Mouse (Mus musculus) E14TG2a.4 (cell line): ENCODE measurements around the gene Lrrn3.

ENCODE experiments used
- H3K27me3 ChIP-seq: 2 replicates; pipeline ENCODE4 v1.6.1; 2014; ENCODE audit warnings: low read length, control low read depth; ENCODE audit not compliant: insufficient read depth
- H3K36me3 ChIP-seq: 2 replicates; pipeline ENCODE4 v1.6.1; 2014; ENCODE audit warnings: low read length, control low read depth; ENCODE audit not compliant: insufficient read depth
- H3K4me1 ChIP-seq: replicated peaks from 2 replicates; pipeline ENCODE4 v1.6.1; 2014; ENCODE audit warnings: low read depth, low read length, control low read depth
- H3K4me3 ChIP-seq: replicated peaks from 2 replicates; pipeline ENCODE4 v1.5.1; 2014; ENCODE audit warnings: mild to moderate bottlenecking, low read length
- H3K9me3 ChIP-seq: 2 replicates; pipeline ENCODE4 v1.6.1; 2014; ENCODE audit warnings: low read length, control low read depth
- CTCF ChIP-seq: conservative IDR thresholded peaks from 2 replicates; pipeline ENCODE4 v1.5.1; 2014; ENCODE audit warnings: low read length
- NANOG ChIP-seq: IDR thresholded peaks from 2 replicates; pipeline ENCODE4 v1.6.1; 2014; ENCODE audit warnings: borderline replicate concordance, low read length, mixed read lengths
- POU5F1 ChIP-seq: IDR thresholded peaks from 2 replicates; pipeline ENCODE4 v1.6.1; 2014; ENCODE audit warnings: low read length, borderline replicate concordance

Lrrn3 gene

DNA sequence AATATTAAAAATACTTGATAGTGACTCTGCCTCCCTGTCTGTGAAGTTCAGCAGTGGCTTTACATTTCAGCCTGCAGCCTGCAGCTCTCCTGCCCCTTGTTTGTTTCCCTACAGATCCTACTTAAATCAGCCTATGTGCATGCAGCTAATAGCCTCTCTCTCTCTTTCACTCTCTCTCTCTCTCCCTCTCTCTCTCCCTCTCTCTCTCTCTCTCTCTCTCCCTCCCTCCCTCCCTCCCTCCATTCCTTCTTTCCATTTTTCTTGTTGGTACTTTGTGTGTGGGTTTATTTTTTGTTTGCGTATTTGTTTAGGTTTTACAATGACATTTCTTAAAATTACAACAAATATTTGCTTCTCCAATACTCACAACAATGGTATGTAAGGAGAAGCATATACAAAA lies at the start of gene Lrrn3:
Gene Lrrn3, minus strand, starts transcription at position 101 of the 400 bp plus-strand sequence.
- peaks cover 19% of the 10 kb centered on the region for H3K4me1 ChIP-seq

DNA sequence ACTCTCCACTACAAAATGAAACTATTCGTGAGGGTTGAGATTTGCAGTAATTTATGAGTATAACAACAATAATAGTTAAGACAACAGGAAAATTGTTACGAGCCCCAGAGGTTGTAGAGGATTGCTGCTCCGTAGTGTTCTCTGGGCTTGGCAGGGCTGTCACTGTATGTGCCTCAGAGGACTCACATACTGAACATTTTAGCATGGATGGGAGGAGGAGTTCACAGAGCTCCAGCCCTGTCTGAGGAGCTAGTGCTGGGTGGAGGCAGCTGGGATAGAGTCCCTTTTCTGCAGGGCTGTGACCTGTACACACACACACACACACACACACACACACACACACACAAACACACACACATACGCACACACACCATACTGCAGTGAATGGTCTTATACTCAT lies 42.2 kb upstream of the Lrrn3 start:
- H3K4me1 ChIP-seq = no peaks in the 10 kb centered on the region
- H3K4me3 ChIP-seq = no peak overlapping the region
- no peaks in the 10 kb centered on the region for H3K27me3 ChIP-seq
- H3K36me3 ChIP-seq = no peaks in the 10 kb centered on the region
- no peaks in the 10 kb centered on the region for H3K9me3 ChIP-seq
- TF ChIP-seq CTCF (no peak), POU5F1 (no peak), NANOG (no peak)

More for the DNA sequence above, at the start of gene Lrrn3:
- TF ChIP-seq NANOG = no peak
- no peak for TF ChIP-seq CTCF
- no peak for TF ChIP-seq POU5F1
- Histone ChIP-seq H3K9me3 (no peaks in the 10 kb centered on the region), H3K27me3 (peaks cover 3% of the 10 kb centered on the region; the same call in 1 of the 2 replicates), H3K36me3 (no peaks in the 10 kb centered on the region), H3K4me3 (peak within 1 kb of the TSS; percentile 4; the same call in 1 of the 2 replicates)

DNA sequence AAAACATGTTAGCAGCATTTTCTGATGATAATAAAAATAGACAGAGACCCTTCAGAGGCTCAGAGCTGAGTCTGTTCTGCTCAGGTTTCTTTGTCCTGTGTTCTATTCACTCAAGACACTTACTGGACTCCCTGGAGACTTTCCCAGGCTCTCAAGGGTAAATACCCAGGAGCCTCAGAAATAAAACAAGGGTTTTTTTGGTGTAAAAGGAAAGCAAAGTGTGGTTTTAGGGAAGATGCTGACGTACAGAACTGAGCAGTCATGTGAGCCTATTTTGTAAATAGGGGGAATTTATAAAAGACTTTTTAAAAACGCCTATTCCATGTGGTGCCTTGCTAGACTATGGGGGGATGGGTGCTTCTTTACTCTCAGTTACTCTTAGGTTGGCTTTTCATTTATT lies 40.5 kb upstream of the Lrrn3 start:
- Histone ChIP-seq H3K27me3 (no peaks in the 10 kb centered on the region), H3K36me3 (no peaks in the 10 kb centered on the region), H3K4me3 (no peak overlapping the region), H3K9me3 (no peaks in the 10 kb centered on the region), H3K4me1 (no peaks in the 10 kb centered on the region)
- no peak for TF ChIP-seq CTCF
- TF ChIP-seq POU5F1 = no peak
- no peak for TF ChIP-seq NANOG

DNA sequence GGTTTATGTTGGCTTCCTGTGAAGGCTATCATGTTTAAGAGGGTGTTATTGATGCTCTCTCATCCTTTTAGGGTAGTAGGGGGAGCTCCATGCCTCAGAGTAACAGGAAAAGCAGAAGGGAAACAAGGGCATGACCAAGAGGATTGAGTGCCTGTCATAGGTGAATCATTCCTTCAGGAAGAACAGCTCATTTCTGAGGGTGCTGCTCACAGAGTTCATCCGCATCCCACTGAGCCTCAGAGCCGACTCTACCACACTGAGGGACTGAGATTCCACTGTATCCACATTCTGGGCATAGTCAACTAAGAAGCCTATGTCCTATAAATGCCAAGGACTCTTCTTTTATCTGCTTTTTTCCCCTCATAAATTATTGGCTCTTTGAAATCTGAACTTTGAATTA lies 35.4 kb upstream of the Lrrn3 start:
- Histone ChIP-seq H3K36me3 (no peaks in the 10 kb centered on the region), H3K27me3 (no peaks in the 10 kb centered on the region), H3K4me3 (no peak overlapping the region), H3K4me1 (no peaks in the 10 kb centered on the region), H3K9me3 (no peaks in the 10 kb centered on the region)
- TF ChIP-seq POU5F1 (no peak), CTCF (no peak), NANOG (no peak)

DNA sequence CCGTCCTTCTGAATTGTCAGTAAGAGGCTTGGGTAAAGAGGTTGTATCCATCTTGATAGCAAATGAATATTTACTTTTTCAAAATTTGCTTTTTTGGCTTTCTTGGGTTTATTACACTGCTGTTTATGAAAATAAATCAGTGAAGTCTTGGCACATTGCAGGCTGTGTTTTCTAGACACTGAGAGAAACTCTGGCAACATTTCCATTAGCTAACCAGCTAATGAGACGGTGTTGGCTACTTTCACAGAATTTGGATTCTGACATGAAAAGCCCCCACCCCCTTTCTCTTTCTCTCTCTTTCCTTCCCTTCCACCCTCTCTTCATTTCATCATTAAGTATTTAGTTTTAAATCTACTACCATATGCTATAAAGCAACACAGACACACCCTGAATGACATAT lies 34.1 kb upstream of the Lrrn3 start:
- no peak overlapping the region for H3K4me3 ChIP-seq
- no peaks in the 10 kb centered on the region for H3K27me3 ChIP-seq
- no peaks in the 10 kb centered on the region for H3K9me3 ChIP-seq
- no peaks in the 10 kb centered on the region for H3K4me1 ChIP-seq
- H3K36me3 ChIP-seq = no peaks in the 10 kb centered on the region
- TF ChIP-seq NANOG (no peak), CTCF (no peak)

DNA sequence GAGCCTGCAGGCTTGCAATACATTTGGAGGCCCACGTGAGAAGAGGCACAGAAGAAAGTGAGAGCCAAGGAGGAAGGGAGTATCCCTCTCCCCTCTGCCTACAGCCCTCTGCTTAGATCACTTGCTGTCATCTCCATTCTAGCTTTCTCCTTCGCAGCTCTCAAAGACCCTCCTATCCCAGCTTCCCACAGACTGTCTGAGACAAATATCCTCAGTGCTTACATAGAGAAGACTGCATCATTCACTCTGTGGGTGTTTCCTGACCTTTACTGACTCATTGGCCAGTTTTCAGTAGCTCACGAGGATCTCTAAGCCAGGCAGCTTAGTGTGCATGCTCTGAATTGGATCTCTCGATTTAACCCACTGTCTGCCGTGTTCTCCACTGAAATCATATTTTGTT lies 32.7 kb upstream of the Lrrn3 start:
- Histone ChIP-seq H3K27me3 (no peaks in the 10 kb centered on the region), H3K4me3 (no peak overlapping the region), H3K36me3 (no peaks in the 10 kb centered on the region), H3K9me3 (no peaks in the 10 kb centered on the region), H3K4me1 (no peaks in the 10 kb centered on the region)
- TF ChIP-seq NANOG = no peak
- no peak for TF ChIP-seq CTCF
- no peak for TF ChIP-seq POU5F1

DNA sequence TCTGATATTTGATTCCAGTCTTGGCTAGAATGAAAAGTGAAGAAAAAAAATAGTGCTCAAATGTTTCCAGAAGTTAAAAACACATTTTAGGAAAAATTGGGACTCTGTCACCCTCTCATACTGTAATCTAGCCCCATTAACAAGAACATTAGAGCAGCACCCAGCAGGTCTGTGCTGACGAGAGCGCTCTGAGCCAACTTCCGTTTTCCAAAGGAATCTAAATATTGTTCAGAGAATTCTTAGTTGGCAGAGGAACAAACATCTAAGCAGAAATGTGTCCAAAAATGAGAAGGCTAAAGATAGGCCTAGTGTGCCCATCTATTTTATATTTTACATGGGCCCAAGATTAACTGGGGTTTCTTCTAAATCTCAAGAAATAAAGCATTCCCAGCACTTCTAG lies 24.4 kb upstream of the Lrrn3 start:
- no peaks in the 10 kb centered on the region for H3K27me3 ChIP-seq
- no peaks in the 10 kb centered on the region for H3K9me3 ChIP-seq
- H3K4me3 ChIP-seq = no peak overlapping the region
- H3K36me3 ChIP-seq = no peaks in the 10 kb centered on the region
- H3K4me1 ChIP-seq = no peaks in the 10 kb centered on the region
- TF ChIP-seq POU5F1 (no peak), NANOG (no peak), CTCF (no peak)

DNA sequence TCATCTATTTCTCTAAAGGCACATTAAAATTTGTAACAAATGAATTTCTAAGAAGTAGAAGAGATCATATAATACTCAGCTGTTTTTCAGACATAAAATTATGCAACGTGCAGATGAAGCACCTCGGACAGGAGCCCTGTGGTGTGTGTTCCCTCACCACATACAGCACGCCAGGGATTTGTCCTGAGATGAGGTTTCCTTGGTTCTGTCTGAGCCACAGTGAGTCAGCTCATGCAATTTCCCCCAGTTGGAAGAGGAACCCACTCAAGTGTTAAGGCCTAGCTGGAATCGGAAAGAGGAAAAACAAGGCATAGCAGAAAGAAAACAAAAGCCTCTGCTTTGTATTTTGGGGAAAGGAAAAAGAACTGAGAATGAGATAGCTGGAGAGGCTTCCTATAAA lies 22.4 kb upstream of the Lrrn3 start:
- H3K9me3 ChIP-seq = no peaks in the 10 kb centered on the region
- TF ChIP-seq POU5F1 = no peak
- no peak for TF ChIP-seq CTCF
- no peak for TF ChIP-seq NANOG
- H3K36me3 ChIP-seq = no peaks in the 10 kb centered on the region
- no peaks in the 10 kb centered on the region for H3K4me1 ChIP-seq
- H3K4me3 ChIP-seq = no peak overlapping the region
- H3K27me3 ChIP-seq = no peaks in the 10 kb centered on the region

DNA sequence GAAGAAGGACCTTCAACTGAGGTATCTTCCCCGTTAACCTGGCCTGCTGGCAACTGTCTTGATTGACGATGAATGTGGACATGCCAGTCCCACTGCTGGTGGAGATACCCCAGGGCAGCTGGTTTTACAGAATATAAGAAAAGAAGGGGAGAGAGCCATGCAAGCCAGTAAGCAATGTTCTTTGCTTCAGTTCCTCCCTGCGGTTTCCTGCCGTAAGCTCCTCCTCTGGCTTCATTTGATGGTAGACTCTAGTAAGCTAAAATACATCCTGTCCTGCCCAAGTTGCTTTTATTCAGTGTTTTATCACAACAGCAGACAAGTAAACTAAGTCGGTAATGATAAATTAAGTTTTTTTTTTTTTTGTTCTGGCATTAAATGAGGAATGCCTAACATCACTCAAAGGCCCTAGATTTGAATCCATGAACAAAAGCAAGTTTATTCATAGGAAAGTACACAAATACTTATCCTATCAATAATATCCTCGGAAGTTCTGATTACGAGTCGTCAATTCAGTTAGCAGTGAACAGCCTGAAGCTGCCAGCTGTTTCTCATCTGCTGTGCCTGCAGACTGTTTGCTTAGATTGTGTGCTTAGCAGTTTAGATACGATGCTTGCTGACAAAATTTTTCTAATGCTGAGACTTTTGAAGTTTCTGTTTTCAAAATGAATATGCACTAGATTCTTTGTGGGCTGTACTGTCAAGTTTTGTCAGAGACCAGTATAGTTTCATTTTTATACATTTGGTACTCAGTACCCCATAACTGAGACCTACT lies 14.0 kb upstream of the Lrrn3 start:
- no peaks in the 10 kb centered on the region for H3K36me3 ChIP-seq
- H3K4me1 ChIP-seq = no peaks in the 10 kb centered on the region
- no peaks in the 10 kb centered on the region for H3K9me3 ChIP-seq
- H3K27me3 ChIP-seq = no peaks in the 10 kb centered on the region
- TF ChIP-seq NANOG = no peak
- no peak for TF ChIP-seq CTCF
- TF ChIP-seq POU5F1 = no peak
- H3K4me3 ChIP-seq = no peak overlapping the region
